Mouse (Mus musculus) myocyte (in vitro differentiated cells): ENCODE results near the gene Cdc42bpa. TPM values are rescaled to one million over a fixed set of nuclear protein-coding genes. Genes with fewer than 3 reads are reported as not detected.

ENCODE experiments used
- H3K27me3 ChIP-seq: one replicate; pipeline ENCODE4 v1.6.1; 2011; ENCODE audit not compliant: control insufficient read depth, insufficient read depth, insufficient read length
- H3K36me3 ChIP-seq: one replicate; pipeline ENCODE4 v1.6.1; 2011; ENCODE audit not compliant: control insufficient read depth, insufficient read depth
- H3K4me2 ChIP-seq: one replicate; pipeline ENCODE4 v1.6.1; 2011; ENCODE audit warnings: low read depth, control low read depth
- H3K4me3 ChIP-seq: one replicate; pipeline ENCODE4 v1.5.1; 2011; ENCODE audit warnings: mild to moderate bottlenecking, control low read depth, moderate library complexity
- H3K79me2 ChIP-seq: one replicate; pipeline ENCODE4 v1.6.1; 2011; ENCODE audit not compliant: control insufficient read depth, insufficient read depth
- H3ac ChIP-seq: one replicate; pipeline ENCODE4 v1.6.1; 2011; ENCODE audit not compliant: control insufficient read depth, insufficient read length
- CEBPB ChIP-seq: IDR thresholded peaks from 2 replicates; pipeline ENCODE4 v1.6.1; 2011; ENCODE audit warnings: mild to moderate bottlenecking, moderate library complexity; ENCODE audit not compliant: poor library complexity, insufficient read depth, severe bottlenecking
- E2F4 ChIP-seq: IDR thresholded peaks from one replicate; pipeline ENCODE4 v1.6.1; 2011; ENCODE audit warnings: mild to moderate bottlenecking, control low read depth, moderate library complexity; ENCODE audit not compliant: insufficient read depth
- MAX ChIP-seq: IDR thresholded peaks from one replicate; pipeline ENCODE4 v1.6.1; 2011; ENCODE audit warnings: low read depth, mild to moderate bottlenecking, control low read depth
- MYOD1 ChIP-seq, 3 experiments: IDR thresholded peaks; one replicate each; pipeline ENCODE4 v1.6.1; 2011; ENCODE audit warnings: control low read depth in 2 of 3, low read depth in 2 of 3, mild to moderate bottlenecking in 2 of 3, moderate library complexity in 1 of 3; ENCODE audit not compliant: insufficient read length in 2 of 3, control insufficient read depth in 1 of 3
- MYOG ChIP-seq, 3 experiments: IDR thresholded peaks; one replicate each; pipeline ENCODE4 v1.6.1; 2011; ENCODE audit warnings: control low read depth in 2 of 3, low read depth in 2 of 3, mild to moderate bottlenecking in 2 of 3; ENCODE audit not compliant: insufficient read length in 2 of 3, control insufficient read depth in 1 of 3, insufficient read depth in 1 of 3
- POLR2A ChIP-seq: IDR thresholded peaks from one replicate; pipeline ENCODE4 v1.6.1; 2011; ENCODE audit warnings: low read depth, mild to moderate bottlenecking, control low read depth, moderate library complexity; ENCODE audit not compliant: insufficient read length
- POLR2AphosphoS2 ChIP-seq: IDR thresholded peaks from one replicate; pipeline ENCODE4 v1.6.1; 2011; ENCODE audit warnings: low read depth, control low read depth; ENCODE audit not compliant: insufficient read length
- REST ChIP-seq: IDR thresholded peaks from one replicate; pipeline ENCODE4 v1.6.1; 2011; ENCODE audit warnings: mild to moderate bottlenecking, control low read depth, moderate library complexity; ENCODE audit not compliant: insufficient read depth, insufficient read length
- SRF ChIP-seq: IDR thresholded peaks from one replicate; pipeline ENCODE4 v1.6.1; 2011; ENCODE audit warnings: low read depth; ENCODE audit not compliant: control insufficient read depth, insufficient read length
- TCF12 ChIP-seq: IDR thresholded peaks from one replicate; pipeline ENCODE4 v1.6.1; 2011; ENCODE audit warnings: mild to moderate bottlenecking, control low read depth; ENCODE audit not compliant: poor library complexity, insufficient read depth, severe bottlenecking
- TCF3 ChIP-seq: IDR thresholded peaks from one replicate; pipeline ENCODE4 v1.6.1; 2011; ENCODE audit warnings: low read depth, control low read depth; ENCODE audit not compliant: insufficient read length
- USF1 ChIP-seq: IDR thresholded peaks from one replicate; pipeline ENCODE4 v1.6.1; 2011; ENCODE audit warnings: low read depth, mild to moderate bottlenecking, control low read depth, moderate library complexity
- polyA plus RNA-seq: library from polyadenylated mRNA; unstranded; fragments of >200 nt; fragmentation: generic; extraction: Trizol; gene quantifications from one replicate; pipeline ENCODE4 v1.2.1, GENCODE M21; 2012; ENCODE audit warnings: missing spikeins

Cdc42bpa gene
- polyA plus RNA-seq, 1 experiment, result 14.3 TPM

DNA sequence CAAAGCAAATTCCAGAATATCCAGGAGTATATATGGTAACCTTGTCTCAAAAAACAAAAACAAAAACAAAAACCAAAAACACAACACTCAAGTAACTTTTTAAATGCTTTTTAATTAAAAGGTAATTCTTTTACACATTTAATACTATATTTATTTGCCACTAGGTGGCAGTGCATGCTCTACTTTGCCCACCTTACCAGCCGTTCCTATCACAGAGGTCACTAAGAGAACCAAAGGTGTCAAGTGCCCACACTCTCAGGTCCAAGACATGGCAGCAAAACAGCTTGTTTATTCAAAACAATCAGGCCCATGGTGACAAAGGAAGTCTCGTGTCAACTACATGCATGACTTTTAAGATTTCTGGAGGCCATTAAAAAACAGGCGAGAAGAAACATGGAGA, 214.9 kb downstream of the Cdc42bpa start:
- Histone ChIP-seq H3K36me3 (no peaks in the 10 kb centered on the region), H3ac (no peak overlapping the region), H3K27me3 (peaks cover 13% of the 10 kb centered on the region), H3K4me2 (no peak overlapping the region), H3K4me3 (no peak overlapping the region), H3K79me2 (no peaks in the 10 kb centered on the region)
- no peak for TF ChIP-seq SRF
- TF ChIP-seq MYOG (IDR thresholded peaks at IDR 0.05; ENCODE audit: control insufficient read depth in 1 of 3, insufficient read depth in 1 of 3, insufficient read length in 2 of 3, low read depth in 2 of 3), result no peak

DNA sequence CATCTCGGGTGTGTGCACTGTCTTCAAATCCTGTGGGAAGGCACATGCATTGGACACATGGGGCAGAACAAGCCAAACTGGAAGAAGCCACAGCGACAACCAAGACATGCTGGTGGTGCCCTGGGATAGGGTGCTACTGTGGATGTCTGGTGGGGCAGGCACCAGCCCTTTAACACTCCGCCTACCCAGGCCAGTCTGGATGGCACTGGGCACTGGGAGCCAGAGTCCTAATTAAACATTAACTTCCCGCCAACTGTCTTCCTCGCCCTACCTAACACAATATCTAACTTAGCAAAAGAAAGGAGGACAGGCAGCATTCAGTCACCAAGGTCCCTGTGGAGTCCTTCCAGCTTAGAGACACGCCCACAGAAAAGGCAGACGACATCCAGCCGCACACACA, 215.4 kb downstream of the Cdc42bpa start:
- TF ChIP-seq REST (no peak), MAX (no peak), MYOD1 (IDR thresholded peaks at IDR 0.05; ENCODE audit: control insufficient read depth in 1 of 3, insufficient read length in 2 of 3, low read depth in 2 of 3) (no peak), MYOG (IDR thresholded peaks at IDR 0.05; ENCODE audit: control insufficient read depth in 1 of 3, insufficient read depth in 1 of 3, insufficient read length in 2 of 3, low read depth in 2 of 3) (no peak), USF1 (no peak), TCF12 (no peak), CEBPB (no peak), SRF (no peak), POLR2AphosphoS2 (no peak), POLR2A (no peak)
- Histone ChIP-seq H3K36me3 (no peaks in the 10 kb centered on the region), H3K79me2 (no peaks in the 10 kb centered on the region), H3K4me2 (no peak overlapping the region), H3K4me3 (no peak overlapping the region), H3K27me3 (peaks cover 13% of the 10 kb centered on the region), H3ac (no peak overlapping the region)

DNA sequence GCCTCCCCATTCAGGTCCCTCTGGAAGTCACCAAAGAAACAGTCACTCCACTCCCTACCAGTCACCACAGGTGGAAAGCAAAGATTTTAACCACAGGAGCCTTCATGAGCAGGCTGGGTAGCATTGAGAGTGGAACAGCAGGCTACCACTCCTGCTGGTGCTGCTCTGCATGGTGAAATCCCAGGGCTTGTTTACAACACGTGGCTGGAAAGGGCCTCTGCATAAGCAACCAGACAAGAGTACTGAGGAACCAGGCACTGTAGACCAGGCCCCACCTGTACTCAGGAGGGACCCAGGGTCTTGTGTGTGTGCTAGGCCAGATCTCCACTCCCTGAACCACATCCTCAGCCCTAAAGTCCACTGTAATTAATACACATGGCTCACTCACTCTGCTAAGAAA, 216.5 kb downstream of the Cdc42bpa start:
- no peaks in the 10 kb centered on the region for H3K79me2 ChIP-seq
- peaks cover 13% of the 10 kb centered on the region for H3K27me3 ChIP-seq
- TF ChIP-seq MYOD1 (IDR thresholded peaks at IDR 0.05; ENCODE audit: control insufficient read depth in 1 of 3, insufficient read length in 2 of 3, low read depth in 2 of 3) (no peak), USF1 (no peak), TCF12 (no peak), CEBPB (no peak), MYOG (IDR thresholded peaks at IDR 0.05; ENCODE audit: control insufficient read depth in 1 of 3, insufficient read depth in 1 of 3, insufficient read length in 2 of 3, low read depth in 2 of 3) (no peak), REST (no peak), E2F4 (no peak), SRF (no peak), POLR2A (no peak), POLR2AphosphoS2 (no peak), TCF3 (no peak), MAX (no peak)
- no peak overlapping the region for H3ac ChIP-seq
- H3K4me3 ChIP-seq, result no peak overlapping the region
- H3K36me3 ChIP-seq, result no peaks in the 10 kb centered on the region
- H3K4me2 ChIP-seq, result no peak overlapping the region

DNA sequence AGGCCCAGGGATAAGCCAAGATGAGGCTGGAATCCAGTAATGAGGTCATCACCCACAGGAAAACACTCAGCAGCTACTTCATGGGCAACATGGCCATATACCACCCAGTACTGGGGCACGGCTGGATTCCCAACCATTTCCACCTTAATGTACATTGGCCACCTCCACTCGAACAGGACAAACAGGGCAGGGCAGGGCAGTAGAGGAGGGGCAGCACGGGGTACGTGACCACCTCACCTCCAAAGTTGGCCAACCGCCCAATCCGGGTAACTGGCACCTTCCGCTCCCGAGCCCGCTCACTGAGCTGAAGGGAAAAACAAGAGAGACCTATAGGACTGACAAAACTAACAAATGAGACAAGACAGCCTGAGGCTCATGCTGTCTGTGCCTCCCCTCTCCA, 218.1 kb downstream of the Cdc42bpa start:
- H3ac ChIP-seq, result no peak overlapping the region
- no peak overlapping the region for H3K4me3 ChIP-seq
- no peaks in the 10 kb centered on the region for H3K79me2 ChIP-seq
- H3K4me2 ChIP-seq, result no peak overlapping the region
- no peaks in the 10 kb centered on the region for H3K36me3 ChIP-seq
- peaks cover 8% of the 10 kb centered on the region for H3K27me3 ChIP-seq
- TF ChIP-seq CEBPB, result no peak
- TF ChIP-seq E2F4, result no peak
- no peak for TF ChIP-seq POLR2AphosphoS2
- TF ChIP-seq MAX, result no peak
- no peak for TF ChIP-seq POLR2A
- TF ChIP-seq REST, result no peak
- TF ChIP-seq SRF, result no peak
- TF ChIP-seq TCF3, result no peak
- TF ChIP-seq MYOG (IDR thresholded peaks at IDR 0.05; ENCODE audit: control insufficient read depth in 1 of 3, insufficient read depth in 1 of 3, insufficient read length in 2 of 3, low read depth in 2 of 3), result no peak
- TF ChIP-seq MYOD1 (IDR thresholded peaks at IDR 0.05; ENCODE audit: control insufficient read depth in 1 of 3, insufficient read length in 2 of 3, low read depth in 2 of 3), result no peak
- no peak for TF ChIP-seq USF1
- no peak for TF ChIP-seq TCF12

DNA sequence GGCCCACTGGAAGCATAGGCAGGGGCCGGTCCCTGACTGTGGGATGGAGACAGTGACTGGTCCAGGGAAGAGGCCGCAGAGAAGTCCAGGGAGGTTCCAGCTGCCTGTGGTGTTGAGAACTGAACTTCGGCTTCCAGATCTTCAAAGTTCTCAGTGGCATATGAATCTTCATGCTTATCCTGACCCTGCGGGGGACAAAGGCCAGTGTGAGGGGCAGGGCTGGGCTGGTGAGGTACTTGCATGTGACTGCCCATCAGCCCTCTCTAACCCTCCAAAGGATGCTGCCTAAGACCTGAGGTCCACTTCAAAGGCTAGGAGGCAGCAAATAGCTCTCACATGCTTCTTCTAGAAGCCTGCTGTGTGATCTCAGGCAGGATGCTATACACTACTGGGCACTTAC, 218.8 kb downstream of the Cdc42bpa start:
- Histone ChIP-seq H3K4me2 (no peak overlapping the region), H3ac (no peak overlapping the region), H3K79me2 (no peaks in the 10 kb centered on the region), H3K4me3 (no peak overlapping the region), H3K27me3 (peaks cover 5% of the 10 kb centered on the region), H3K36me3 (no peaks in the 10 kb centered on the region)
- TF ChIP-seq E2F4 (no peak), MAX (no peak), USF1 (no peak), REST (no peak), MYOG (IDR thresholded peaks at IDR 0.05; ENCODE audit: control insufficient read depth in 1 of 3, insufficient read depth in 1 of 3, insufficient read length in 2 of 3, low read depth in 2 of 3) (no peak)
